Mouse (Mus musculus): ENCODE measurements around the gene Pkn2. TPM values are rescaled to one million over a fixed set of nuclear protein-coding genes. Genes with fewer than 3 reads are reported as not detected.

Pkn2 gene
- 21.9 and 25.8 TPM in 2 replicates for polyA plus RNA-seq (2012)

GRCm38 (mm10) chr3:142881872-142882623 lies at the start of gene Pkn2:
Gene Pkn2, minus strand, starts transcription at chr3:142882004.

GRCm38 (mm10) chr3:142764995-142765777 lies 116.6 kb downstream of the Pkn2 start, which contains the start of gene Gtf2b:
Gene Gtf2b, plus strand, starts transcription at chr3:142765045.

Other genes starting within 250 kb of the Pkn2 start
- gene Kyat3, start 181.0 kb downstream of the Pkn2 start, polyA plus RNA-seq (2012), result 5.0 and 6.0 TPM in 2 replicates
- gene Gtf2b, start 117.0 kb downstream of the Pkn2 start, polyA plus RNA-seq (2012), result 3.9 and 4.8 TPM in 2 replicates

Measured in megakaryocyte-erythroid progenitor cell, adult 5 weeks (primary cell).